Mouse (Mus musculus) hindbrain, embryonic 13.5 days (tissue): ENCODE measurements around the gene Tnfaip6. TPM values are rescaled to one million over a fixed set of nuclear protein-coding genes. Genes with fewer than 3 reads are reported as not detected.

Source experiments
- ATAC-seq: fragments of 200-750 bp; cut with Nextera tagmentation; 2 replicates; pipeline ENCODE4 v1.8.0; 2017; ENCODE audit warnings: moderate TSS enrichment; ENCODE audit not compliant: low FRiP score
- H3K27ac ChIP-seq: fragments of 300-500 bp; sonication (generic); 2 replicates; pipeline ENCODE4 v1.5.1; 2015; ENCODE audit warnings: inconsistent platforms, mild to moderate bottlenecking, moderate library complexity
- H3K27me3 ChIP-seq: fragments of 300-500 bp; sonication (generic); 2 replicates; pipeline ENCODE4 v1.6.1; 2015; ENCODE audit warnings: mild to moderate bottlenecking, inconsistent platforms
- H3K36me3 ChIP-seq: fragments of 300-500 bp; sonication (generic); 2 replicates; pipeline ENCODE4 v1.6.1; 2015; ENCODE audit warnings: mild to moderate bottlenecking, inconsistent platforms
- H3K4me1 ChIP-seq: fragments of 300-500 bp; sonication (generic); replicated peaks from 2 replicates; pipeline ENCODE4 v1.6.1; 2015; ENCODE audit warnings: inconsistent platforms
- H3K4me2 ChIP-seq: fragments of 300-500 bp; sonication (generic); 2 replicates; pipeline ENCODE4 v1.6.1; 2015; ENCODE audit warnings: inconsistent platforms, mild to moderate bottlenecking, moderate library complexity
- H3K4me3 ChIP-seq: fragments of 300-500 bp; sonication (generic); 2 replicates; pipeline ENCODE4 v1.5.1; 2015; ENCODE audit warnings: mild to moderate bottlenecking, inconsistent platforms
- H3K9ac ChIP-seq: fragments of 300-500 bp; sonication (generic); 2 replicates; pipeline ENCODE4 v1.6.1; 2015; ENCODE audit warnings: mild to moderate bottlenecking, inconsistent platforms
- H3K9me3 ChIP-seq: fragments of 300-500 bp; sonication (generic); 2 replicates; pipeline ENCODE4 v1.6.1; 2016; ENCODE audit warnings: inconsistent platforms
- WGBS: fragments of 180-500 bp; shearing (Covaris S2); methylation state at CpG from one replicate; pipeline ENCODE4 v1.1.7; 2015; 5-methylcytosine and 5-hydroxymethylcytosine counted together
- polyA plus RNA-seq: library from polyadenylated mRNA; unstranded; fragments of >200 nt; fragmentation: Nextera tagmentation; extraction: Ambion mirVana; gene quantifications from 2 replicates; pipeline ENCODE4 v1.2.1, GENCODE M21; 2015

Gene Tnfaip6
- polyA plus RNA-seq, 1 experiment from 2014 or later = 7.9 TPM

DNA sequence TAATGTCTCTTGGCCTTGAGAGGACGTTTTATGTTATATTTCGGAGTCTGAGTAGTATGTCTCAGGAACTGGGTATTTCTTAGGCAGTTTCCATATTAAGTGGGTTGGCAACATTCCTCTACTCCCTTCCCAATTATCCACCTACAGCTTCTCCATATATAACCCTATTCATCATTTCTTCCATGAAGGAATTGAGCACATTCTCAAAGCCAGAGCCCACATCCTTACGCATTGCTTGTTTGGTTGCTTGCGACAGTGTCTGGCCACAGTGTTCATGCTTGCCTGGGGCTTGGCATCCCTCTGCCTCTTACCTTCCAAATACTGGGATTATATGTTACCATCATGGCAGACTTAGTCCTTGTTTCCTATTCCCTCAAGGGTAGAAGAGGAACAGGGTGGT is 3.2 kb upstream of the Tnfaip6 start:
- no peak overlapping the region for H3K27ac ChIP-seq
- H3K4me2 ChIP-seq = no peak overlapping the region
- no peak for ATAC-seq
- H3K27me3 ChIP-seq = no peaks in the 10 kb centered on the region
- no peaks in the 10 kb centered on the region for H3K9me3 ChIP-seq
- WGBS = 92% methylated on average over 4 of the region's 4 CpGs
- H3K4me1 ChIP-seq = peaks cover 16% of the 10 kb centered on the region
- no peaks in the 10 kb centered on the region for H3K36me3 ChIP-seq
- no peak overlapping the region for H3K9ac ChIP-seq
- H3K4me3 ChIP-seq = no peak overlapping the region

DNA sequence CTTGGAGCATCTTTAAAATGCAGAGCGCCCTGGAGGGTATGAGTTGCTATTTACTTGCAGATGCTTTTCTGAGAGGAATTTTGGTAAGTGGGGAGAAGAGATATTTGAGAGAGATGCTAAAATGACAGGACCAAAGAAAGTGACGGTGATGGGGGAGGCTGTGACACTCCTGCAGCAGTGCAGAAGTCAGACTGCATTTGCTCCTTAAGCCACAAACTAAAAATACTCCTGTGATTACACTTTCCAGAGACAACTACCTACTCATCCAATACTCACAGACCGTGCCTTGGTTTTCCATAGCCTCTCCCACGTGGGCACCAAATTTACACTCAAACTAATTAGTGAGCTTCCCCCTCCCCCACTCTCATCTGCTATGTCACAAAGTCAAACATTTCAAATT is 2.7 kb upstream of the Tnfaip6 start:
- Histone ChIP-seq H3K27ac (no peak overlapping the region), H3K9me3 (no peaks in the 10 kb centered on the region), H3K4me2 (no peak overlapping the region), H3K9ac (no peak overlapping the region), H3K4me3 (no peak overlapping the region), H3K36me3 (no peaks in the 10 kb centered on the region), H3K4me1 (peaks cover 16% of the 10 kb centered on the region), H3K27me3 (no peaks in the 10 kb centered on the region)
- ATAC-seq = no peak
- 85% methylated on average over 4 of the region's 4 CpGs for WGBS

DNA sequence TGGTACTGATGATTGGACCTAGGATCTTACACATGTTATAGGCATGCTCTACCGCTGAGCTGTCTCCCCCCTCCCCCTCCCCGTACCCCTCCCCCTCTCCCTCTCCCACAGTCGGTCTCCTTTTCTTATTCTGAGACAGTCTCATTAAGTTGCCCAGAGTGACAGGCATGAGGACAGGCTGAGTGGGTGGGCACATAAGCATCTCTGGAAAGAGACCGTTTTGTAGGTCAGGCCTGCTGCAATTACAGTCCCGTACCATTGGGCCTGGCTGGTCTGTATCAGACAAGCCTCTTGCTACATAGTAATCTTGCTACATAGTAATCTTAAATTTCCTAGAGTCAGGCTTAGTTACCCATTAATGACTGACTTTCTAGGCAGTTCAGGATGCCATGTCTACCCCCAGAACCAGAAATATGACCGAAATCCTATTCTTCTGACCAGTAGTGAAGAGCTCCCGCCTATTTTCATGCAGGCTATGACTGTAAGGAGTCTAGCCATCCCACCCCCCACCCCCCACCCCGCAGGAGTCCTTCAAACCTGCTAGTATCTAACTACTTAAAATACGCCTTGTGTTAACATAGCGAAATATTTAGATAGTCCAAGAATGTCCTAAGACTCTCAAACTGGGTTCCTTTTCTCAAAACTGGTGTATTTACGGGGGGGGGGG is 747 bp upstream of the Tnfaip6 start:
- no peak overlapping the region for H3K27ac ChIP-seq
- no peaks in the 10 kb centered on the region for H3K36me3 ChIP-seq
- 35% methylated on average over 10 of the region's 11 CpGs for WGBS
- ATAC-seq = peak; percentile 77
- no peak overlapping the region for H3K9ac ChIP-seq
- H3K4me2 ChIP-seq = peak overlapping the region; percentile 70
- H3K27me3 ChIP-seq = no peaks in the 10 kb centered on the region
- peaks cover 16% of the 10 kb centered on the region for H3K4me1 ChIP-seq
- H3K9me3 ChIP-seq = no peaks in the 10 kb centered on the region
- H3K4me3 ChIP-seq = 0 out of 2 replicates have a peak overlapping the region, but pooled peaks have one; percentile 47

DNA sequence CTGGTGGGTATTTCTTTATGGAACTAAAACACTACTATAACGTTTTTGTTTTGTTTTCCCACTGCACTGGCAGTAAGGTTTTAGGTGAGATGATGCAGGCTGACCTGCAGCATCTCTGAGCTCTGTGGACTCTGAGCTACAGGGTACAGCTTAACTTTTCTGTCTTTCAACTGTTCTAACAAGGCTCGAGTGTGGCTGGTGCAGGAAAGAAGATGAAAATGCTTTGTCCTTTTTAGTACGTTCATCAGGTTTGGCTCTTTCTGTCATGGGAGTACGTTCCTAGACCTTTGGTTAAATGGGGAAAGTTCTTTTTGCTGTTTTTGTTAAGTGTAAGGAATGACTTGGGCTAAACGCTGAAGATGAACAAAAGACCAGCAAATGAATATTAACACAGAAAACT is 749 bp downstream of the Tnfaip6 start:
- Histone ChIP-seq H3K27me3 (no peaks in the 10 kb centered on the region), H3K4me1 (peaks cover 19% of the 10 kb centered on the region), H3K27ac (no peak overlapping the region), H3K9ac (0 out of 2 replicates have a peak overlapping the region, but pooled peaks have one; percentile 40), H3K4me2 (peak overlapping the region; percentile 70), H3K9me3 (no peaks in the 10 kb centered on the region), H3K4me3 (peak overlapping the region; percentile 47), H3K36me3 (no peaks in the 10 kb centered on the region)
- no peak for ATAC-seq
- WGBS = 24% methylated on average over 5 of the region's 5 CpGs

DNA sequence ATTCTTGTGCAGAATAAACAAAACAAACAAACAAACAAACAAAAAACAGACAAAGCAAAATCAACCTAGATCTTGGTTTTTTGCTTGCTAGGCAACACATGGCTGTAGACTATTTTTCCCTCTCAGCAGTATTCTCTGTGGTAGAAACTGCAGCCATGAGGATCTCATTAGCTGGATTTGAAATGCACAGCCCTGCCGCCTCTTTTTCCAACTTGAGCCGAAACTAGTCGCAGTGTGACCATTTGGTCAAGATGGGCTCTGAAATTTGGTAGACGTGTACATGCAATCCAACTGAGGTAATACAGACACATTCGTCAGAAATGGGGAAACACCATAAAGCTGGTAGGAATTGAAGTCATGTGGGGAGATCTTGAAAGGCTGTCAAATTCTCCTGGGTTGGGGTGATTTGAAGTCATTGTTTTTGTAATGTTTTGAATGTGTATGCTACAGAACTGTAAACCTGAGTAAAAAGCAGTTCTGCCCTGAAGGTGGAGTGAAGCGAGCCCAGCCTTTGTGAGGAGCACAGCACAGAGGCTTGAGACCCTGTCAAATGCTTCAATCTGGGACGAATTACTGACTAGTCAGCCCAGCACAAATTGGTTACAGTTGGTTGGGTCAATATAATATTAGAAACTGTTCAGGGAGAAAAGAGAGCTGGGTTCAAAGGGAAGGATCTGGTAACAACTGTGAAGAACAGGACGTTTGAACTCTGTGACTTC is 1.4 kb downstream of the Tnfaip6 start:
- no peaks in the 10 kb centered on the region for H3K9me3 ChIP-seq
- H3K36me3 ChIP-seq = no peaks in the 10 kb centered on the region
- H3K27me3 ChIP-seq = no peaks in the 10 kb centered on the region
- WGBS = 24% methylated on average over 8 of the region's 8 CpGs
- H3K9ac ChIP-seq = no peak overlapping the region
- H3K4me3 ChIP-seq = peak overlapping the region; percentile 4; the same call in 1 of the 2 replicates
- ATAC-seq = no peak
- H3K27ac ChIP-seq = no peak overlapping the region
- peaks cover 19% of the 10 kb centered on the region for H3K4me1 ChIP-seq
- H3K4me2 ChIP-seq = peak overlapping the region; percentile 70

DNA sequence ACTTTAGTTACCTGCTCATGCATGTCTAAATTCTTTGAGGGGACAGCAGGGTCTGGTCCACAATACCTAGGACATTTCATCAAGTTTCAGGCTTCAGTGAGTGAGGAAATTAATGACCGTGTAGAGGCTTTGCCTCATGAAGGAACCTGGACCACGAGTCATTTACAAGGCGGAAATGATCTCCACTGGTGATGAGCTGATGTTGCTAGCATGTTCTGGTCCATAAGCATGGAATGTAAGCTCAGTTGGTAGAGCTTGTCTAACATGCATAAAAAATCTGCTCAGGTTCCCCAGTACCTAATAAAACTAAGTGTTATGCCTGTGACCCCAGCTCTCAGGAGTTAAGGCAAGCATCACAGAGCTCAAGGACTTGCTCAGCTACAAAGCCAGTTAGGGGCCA is 4.3 kb downstream of the Tnfaip6 start:
- Histone ChIP-seq H3K9ac (no peak overlapping the region), H3K9me3 (no peaks in the 10 kb centered on the region), H3K4me1 (peaks cover 16% of the 10 kb centered on the region), H3K27ac (no peak overlapping the region), H3K27me3 (no peaks in the 10 kb centered on the region), H3K4me3 (no peak overlapping the region), H3K4me2 (no peak overlapping the region), H3K36me3 (no peaks in the 10 kb centered on the region)
- ATAC-seq = no peak
- 70% methylated on average over 3 of the region's 3 CpGs for WGBS

DNA sequence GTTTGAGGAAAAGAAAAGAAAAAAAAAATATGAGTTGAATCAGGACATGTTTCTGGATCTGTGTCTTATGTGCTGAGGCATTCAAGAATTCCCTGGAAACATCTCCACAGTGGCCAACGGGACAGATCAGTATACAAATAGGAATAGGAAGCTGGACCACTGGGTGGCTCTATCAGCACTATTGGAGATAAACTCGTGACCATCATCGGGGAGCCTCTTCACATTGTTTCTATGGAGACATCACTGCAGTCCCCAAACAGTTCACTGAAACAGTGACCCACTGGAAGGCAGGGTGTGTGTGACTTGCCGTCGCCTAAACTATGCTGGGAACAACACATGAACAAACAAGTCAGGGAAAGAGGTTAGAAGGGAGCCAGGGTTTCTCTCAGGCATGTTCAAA is 4.9 kb downstream of the Tnfaip6 start:
- H3K27ac ChIP-seq = no peak overlapping the region
- no peak overlapping the region for H3K4me3 ChIP-seq
- H3K4me1 ChIP-seq = peaks cover 10% of the 10 kb centered on the region
- H3K27me3 ChIP-seq = no peaks in the 10 kb centered on the region
- no peak overlapping the region for H3K9ac ChIP-seq
- WGBS = 62% methylated on average over 5 of the region's 5 CpGs
- H3K9me3 ChIP-seq = no peaks in the 10 kb centered on the region
- H3K36me3 ChIP-seq = no peaks in the 10 kb centered on the region
- no peak for ATAC-seq
- H3K4me2 ChIP-seq = no peak overlapping the region

DNA sequence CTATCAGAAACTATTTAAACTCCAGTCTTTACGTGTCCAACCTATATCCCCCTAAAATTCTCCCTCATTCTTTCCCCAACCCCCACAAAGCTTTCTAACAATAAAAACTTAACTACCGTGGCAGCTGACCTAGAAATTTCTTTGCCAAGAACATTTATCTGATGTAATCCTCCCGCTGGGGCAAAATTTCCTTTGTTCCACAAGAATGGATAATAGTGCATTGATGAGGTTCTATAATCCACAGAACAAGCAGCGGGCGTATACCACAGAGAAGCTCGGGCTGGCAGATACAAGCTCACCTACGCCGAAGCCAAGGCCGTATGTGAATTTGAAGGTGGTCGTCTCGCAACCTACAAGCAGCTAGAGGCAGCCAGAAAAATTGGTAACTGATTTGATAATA is 5.7 kb downstream of the Tnfaip6 start:
- ATAC-seq = no peak
- H3K36me3 ChIP-seq = no peaks in the 10 kb centered on the region
- H3K4me1 ChIP-seq = peaks cover 4% of the 10 kb centered on the region; the same call in 1 of the 2 replicates
- no peak overlapping the region for H3K27ac ChIP-seq
- H3K9me3 ChIP-seq = no peaks in the 10 kb centered on the region
- H3K9ac ChIP-seq = no peak overlapping the region
- WGBS = 72% methylated on average over 11 of the region's 11 CpGs
- H3K27me3 ChIP-seq = no peaks in the 10 kb centered on the region
- H3K4me2 ChIP-seq = no peak overlapping the region
- no peak overlapping the region for H3K4me3 ChIP-seq

DNA sequence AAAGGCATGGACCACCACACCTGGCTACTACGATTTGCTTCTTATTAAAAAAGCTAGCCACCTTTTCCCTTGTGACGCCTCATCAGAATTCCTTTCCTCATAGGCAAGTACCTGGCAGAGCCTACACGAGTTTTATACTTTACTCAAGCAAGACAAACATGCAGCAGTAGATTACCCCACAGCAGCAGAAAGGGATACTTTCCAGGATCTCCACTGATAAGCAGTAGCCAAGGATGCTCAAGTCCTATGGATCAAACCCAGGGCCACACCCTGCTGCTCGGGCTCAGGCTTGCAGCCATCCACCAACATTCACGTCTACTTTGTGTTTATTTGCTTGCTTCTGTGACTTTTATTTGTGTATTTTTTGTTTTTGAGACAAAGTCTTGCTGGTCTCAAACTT is 8.2 kb downstream of the Tnfaip6 start:
- Histone ChIP-seq H3K9ac (no peak overlapping the region), H3K27ac (no peak overlapping the region), H3K9me3 (no peaks in the 10 kb centered on the region), H3K36me3 (no peaks in the 10 kb centered on the region), H3K27me3 (no peaks in the 10 kb centered on the region), H3K4me1 (peaks cover 3% of the 10 kb centered on the region; the same call in 1 of the 2 replicates), H3K4me2 (no peak overlapping the region), H3K4me3 (no peak overlapping the region)
- 86% methylated on average over 5 of the region's 5 CpGs for WGBS
- no peak for ATAC-seq

DNA sequence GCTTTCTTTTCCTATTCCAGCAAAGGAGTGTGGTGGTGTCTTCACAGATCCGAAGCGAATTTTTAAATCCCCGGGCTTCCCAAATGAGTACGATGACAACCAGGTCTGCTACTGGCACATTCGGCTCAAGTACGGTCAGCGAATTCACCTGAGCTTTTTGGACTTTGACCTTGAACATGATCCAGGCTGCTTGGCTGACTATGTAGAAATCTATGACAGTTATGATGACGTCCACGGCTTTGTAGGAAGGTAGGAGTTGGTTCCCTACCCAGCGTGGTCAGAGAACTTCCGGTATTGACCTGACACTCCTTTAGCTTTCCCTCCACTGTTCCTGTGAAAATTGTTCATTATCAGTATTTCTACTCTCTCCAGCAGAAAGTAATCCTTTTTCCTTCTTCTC is 13.0 kb downstream of the Tnfaip6 start:
- Histone ChIP-seq H3K36me3 (no peaks in the 10 kb centered on the region), H3K27ac (no peak overlapping the region), H3K4me1 (no peaks in the 10 kb centered on the region), H3K4me3 (no peak overlapping the region), H3K4me2 (no peak overlapping the region), H3K27me3 (no peaks in the 10 kb centered on the region), H3K9ac (no peak overlapping the region), H3K9me3 (no peaks in the 10 kb centered on the region)
- ATAC-seq = no peak
- 92% methylated on average over 11 of the region's 11 CpGs for WGBS

DNA sequence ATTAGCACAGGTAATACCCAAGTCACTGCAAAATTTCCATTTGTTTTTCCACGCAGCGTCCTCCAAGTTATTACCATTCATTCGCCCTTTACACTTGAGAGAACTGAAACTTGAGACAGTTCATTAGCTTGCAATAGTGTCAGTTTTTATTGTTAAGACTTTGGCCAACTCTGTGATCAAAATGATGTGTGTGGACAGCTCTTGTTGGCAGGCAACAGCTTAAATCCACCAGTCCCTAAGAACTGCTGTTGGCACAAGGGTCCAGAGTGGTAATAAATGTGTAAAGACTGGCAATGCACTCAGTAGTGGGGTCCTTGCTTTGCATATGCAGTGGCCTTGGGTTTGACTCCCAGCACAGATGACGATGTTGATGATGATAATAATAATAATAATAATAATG is 14.5 kb downstream of the Tnfaip6 start:
- H3K27ac ChIP-seq = no peak overlapping the region
- 80% methylated on average over 4 of the region's 4 CpGs for WGBS
- H3K4me2 ChIP-seq = no peak overlapping the region
- ATAC-seq = no peak
- H3K36me3 ChIP-seq = no peaks in the 10 kb centered on the region
- H3K9me3 ChIP-seq = no peaks in the 10 kb centered on the region
- no peaks in the 10 kb centered on the region for H3K4me1 ChIP-seq
- H3K9ac ChIP-seq = no peak overlapping the region
- H3K4me3 ChIP-seq = no peak overlapping the region
- no peaks in the 10 kb centered on the region for H3K27me3 ChIP-seq

DNA sequence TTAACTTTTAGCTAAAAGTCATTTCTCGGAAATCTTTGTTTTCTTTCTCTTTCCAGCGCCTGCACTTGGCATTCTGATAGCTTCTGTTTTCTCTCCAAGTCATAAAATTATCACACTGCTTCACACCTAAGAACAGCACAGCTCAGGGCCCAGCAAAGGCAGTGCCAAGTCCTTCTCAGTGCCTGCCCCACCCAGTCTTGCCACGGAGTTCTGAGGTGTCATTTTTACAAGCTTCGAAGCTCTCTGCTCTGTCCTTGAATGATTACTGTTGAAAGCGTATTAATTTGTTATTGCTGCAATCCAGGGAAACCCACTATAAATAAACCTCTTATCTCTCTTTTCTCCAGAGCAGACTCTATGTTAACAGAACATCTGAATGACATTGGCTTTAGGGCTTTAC is 15.7 kb downstream of the Tnfaip6 start:
- no peak overlapping the region for H3K9ac ChIP-seq
- ATAC-seq = no peak
- H3K27me3 ChIP-seq = no peaks in the 10 kb centered on the region
- H3K4me2 ChIP-seq = no peak overlapping the region
- H3K36me3 ChIP-seq = no peaks in the 10 kb centered on the region
- H3K4me1 ChIP-seq = no peaks in the 10 kb centered on the region
- WGBS = 68% methylated on average over 5 of the region's 5 CpGs
- no peak overlapping the region for H3K4me3 ChIP-seq
- no peaks in the 10 kb centered on the region for H3K9me3 ChIP-seq
- no peak overlapping the region for H3K27ac ChIP-seq

DNA sequence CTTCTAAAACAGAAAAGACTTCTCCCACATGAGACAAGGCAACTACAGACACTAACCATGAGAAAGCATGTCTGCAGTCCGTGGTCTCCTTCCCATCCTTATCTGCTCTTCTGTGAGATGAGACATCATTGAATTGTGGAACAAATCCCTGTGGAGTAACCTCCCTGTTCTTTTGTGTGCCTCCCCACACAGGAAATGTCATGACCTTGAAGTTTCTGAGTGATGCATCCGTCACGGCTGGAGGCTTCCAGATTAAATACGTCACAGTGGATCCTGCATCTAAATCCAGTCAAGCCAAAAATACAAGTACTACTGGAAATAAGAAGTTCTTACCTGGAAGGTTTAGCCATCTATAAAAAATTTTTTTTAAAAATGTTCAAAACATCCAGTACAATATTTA is 17.8 kb downstream of the Tnfaip6 start:
- H3K27me3 ChIP-seq = no peaks in the 10 kb centered on the region
- no peak for ATAC-seq
- H3K27ac ChIP-seq = no peak overlapping the region
- H3K9ac ChIP-seq = no peak overlapping the region
- H3K36me3 ChIP-seq = no peaks in the 10 kb centered on the region
- no peaks in the 10 kb centered on the region for H3K9me3 ChIP-seq
- H3K4me3 ChIP-seq = no peak overlapping the region
- H3K4me2 ChIP-seq = no peak overlapping the region
- 19% methylated on average over 4 of the region's 4 CpGs for WGBS
- no peaks in the 10 kb centered on the region for H3K4me1 ChIP-seq
